Mouse (Mus musculus) lung, adult 2 months (tissue): ENCODE results near the gene Mpnd.

Experiments used
- CTCF ChIP-seq: fragments of 200-500 bp; IDR thresholded peaks from 2 replicates; pipeline ENCODE4 v1.5.1; 2011; ENCODE audit warnings: mild to moderate bottlenecking, low read length, control low read depth; ENCODE audit not compliant: insufficient read depth
- POLR2A ChIP-seq: fragments of 200-500 bp; IDR thresholded peaks from 2 replicates; pipeline ENCODE4 v1.6.1; 2011; ENCODE audit warnings: low read depth, mild to moderate bottlenecking, control low read depth, low read length, borderline replicate concordance; ENCODE audit errors: extremely low read depth

GRCm38 (mm10) chr17:56016382-56016781, 10.9 kb downstream of the Mpnd start:
- TF ChIP-seq CTCF (no peak), POLR2A (no peak)
